Mouse (Mus musculus) erythroid progenitor cell, adult 5-6 weeks (primary cell): ENCODE results near the gene Fosb. TPM values are rescaled to one million over a fixed set of nuclear protein-coding genes. Genes with fewer than 3 reads are reported as not detected.
A peak's percentile ranks its signal among the peaks of the same experiment; 100 is the strongest.

Experiments
- ATAC-seq: replicated peaks from 2 replicates; pipeline ENCODE4 v1.8.0; 2016; ENCODE audit warnings: moderate number of reproducible peaks, mild to moderate bottlenecking, moderate TSS enrichment, inconsistent platforms; ENCODE audit not compliant: poor library complexity, low FRiP score, severe bottlenecking
- total RNA-seq, 2 experiments: library from RNA; stranded (forward) in 1 of 2; stranded (reverse) in 1 of 2; fragments of 150-400 nt in 1 of 2; fragments of 186-747, 209-891 nt in 1 of 2; gene quantifications; 2 replicates each; pipeline versions ENCODE4 v1.2.3 to v1.2.4; 2015 to 2017; ENCODE audit warnings: low replicate concordance in 2 of 2

Gene Fosb
- total RNA-seq, 2 experiments from 2014 or later = 1.3 to 6.3 TPM

GRCm38 (mm10) chr7:19332709-19333352 is 23.0 kb upstream of the Fosb start:
- peak; percentile 70 for ATAC-seq

GRCm38 (mm10) chr7:19331910-19332309 is 22.1 kb upstream of the Fosb start:
- ATAC-seq = no peak

- no peak for ATAC-seq
Observed at GRCm38 (mm10) chr7:19328425-19328824, 18.6 kb upstream of the Fosb start.

- ATAC-seq = no peak
Observed at GRCm38 (mm10) chr7:19327782-19328181, 17.9 kb upstream of the Fosb start.

- ATAC-seq = peak; percentile 87
Observed at GRCm38 (mm10) chr7:19327128-19327527, 17.3 kb upstream of the Fosb start.

GRCm38 (mm10) chr7:19326359-19326758 is 16.5 kb upstream of the Fosb start:
- peak; percentile 58 for ATAC-seq

- no peak for ATAC-seq
Observed at GRCm38 (mm10) chr7:19325262-19326199, 15.7 kb upstream of the Fosb start.

- ATAC-seq = no peak
Observed at GRCm38 (mm10) chr7:19324221-19324620, 14.4 kb upstream of the Fosb start.

- no peak for ATAC-seq
Observed at GRCm38 (mm10) chr7:19322489-19322888, 12.6 kb upstream of the Fosb start.

GRCm38 (mm10) chr7:19321464-19321863 is 11.6 kb upstream of the Fosb start:
- no peak for ATAC-seq

- no peak for ATAC-seq
Observed at GRCm38 (mm10) chr7:19320637-19321036, 10.8 kb upstream of the Fosb start.

GRCm38 (mm10) chr7:19319906-19320305 is 10.1 kb upstream of the Fosb start:
- ATAC-seq = peak; percentile 72

- ATAC-seq = no peak
Observed at GRCm38 (mm10) chr7:19319458-19319857, 9.6 kb upstream of the Fosb start.

- ATAC-seq = no peak
Observed at GRCm38 (mm10) chr7:19318676-19319075, 8.8 kb upstream of the Fosb start.

- no peak for ATAC-seq
Observed at GRCm38 (mm10) chr7:19318201-19318600, 8.3 kb upstream of the Fosb start.

- no peak for ATAC-seq
Observed at GRCm38 (mm10) chr7:19316451-19317161, 6.8 kb upstream of the Fosb start.

GRCm38 (mm10) chr7:19314033-19314432 is 4.2 kb upstream of the Fosb start:
- no peak for ATAC-seq

GRCm38 (mm10) chr7:19311991-19312390 is 2.1 kb upstream of the Fosb start:
- no peak for ATAC-seq

GRCm38 (mm10) chr7:19309278-19309883 is 470 bp downstream of the Fosb start:
- ATAC-seq = no peak
